Mouse (Mus musculus) liver, embryonic 11.5 days (tissue): ENCODE data around the gene Dph7. TPM values are rescaled to one million over a fixed set of nuclear protein-coding genes. Genes with fewer than 3 reads are reported as not detected.

Experiments
- microRNA-seq: library from miRNA; unstranded; fragments of <30 nt; microRNA quantifications from one replicate; pipeline ENCODE4, GENCODE M21; 2017; ENCODE audit warnings: borderline number of aligned reads
- polyA plus RNA-seq: library from polyadenylated mRNA; unstranded; fragments of >200 nt; fragmentation: Nextera tagmentation; extraction: Ambion mirVana; gene quantifications from 2 replicates; pipeline ENCODE4 v1.2.1, GENCODE M21; 2014

The Dph7 gene
- polyA plus RNA-seq, 1 experiment from 2014 or later: 22.9 TPM

Small RNA genes lying within 50 kb of the gene (microRNA-seq; reads per million reads assigned to microRNA genes)
- gene Gm22875: not detected

Other genes starting within 250 kb of the Dph7 start
- gene Cacna1b, start 199.2 kb upstream of the Dph7 start, polyA plus RNA-seq: 0.23 and 0.26 TPM in 2 replicates
- gene Ehmt1, start 42.8 kb upstream of the Dph7 start, polyA plus RNA-seq: 51.3 and 54.7 TPM in 2 replicates
- gene Arrdc1, start 27.1 kb upstream of the Dph7 start, polyA plus RNA-seq: 29.8 and 35.2 TPM in 2 replicates
- gene Zmynd19, start 12.6 kb upstream of the Dph7 start, polyA plus RNA-seq: 46.0 and 47.3 TPM in 2 replicates
- gene Mrpl41, start 12.7 kb downstream of the Dph7 start, polyA plus RNA-seq: 149 and 158 TPM in 2 replicates
- gene Pnpla7, start 13.6 kb downstream of the Dph7 start, polyA plus RNA-seq: 24.7 TPM in 2 replicates
- gene Nsmf, start 92.0 kb downstream of the Dph7 start, polyA plus RNA-seq: 29.0 and 32.6 TPM in 2 replicates
- gene Entpd8, start 117.9 kb downstream of the Dph7 start, polyA plus RNA-seq: 0.90 and 1.7 TPM in 2 replicates
- gene Noxa1, start 132.7 kb downstream of the Dph7 start, polyA plus RNA-seq: 0.69 and 1.0 TPM in 2 replicates
- 6.5 and 7.6 TPM in 2 replicates for gene Nrarp, start 218.4 kb downstream of the Dph7 start, polyA plus RNA-seq
- gene Tor4a, start 234.5 kb downstream of the Dph7 start, polyA plus RNA-seq: 12.1 and 13.1 TPM in 2 replicates
- gene Nelfb, start 249.1 kb downstream of the Dph7 start, polyA plus RNA-seq: 85.3 and 86.3 TPM in 2 replicates